Comparison of ENCODE assay signal across 8 mouse cellular contexts in genomic region chr15:96684132-96684830, GRCm38 (mm10). TPM values are rescaled to one million over a fixed set of nuclear protein-coding genes. Genes with fewer than 3 reads are reported as not detected.
DNase-seq lines count a peak whose midpoint lies in the region; ATAC-seq and TF ChIP-seq lines count a peak whose summit lies in the region.

No protein-coding gene starts in this region.

- no peaks in the 10 kb centered on the region for H3K27me3 ChIP-seq in hindbrain, postnatal 0 days (ENCODE audit: insufficient read depth, low read length)
- H3K27me3 ChIP-seq in hindbrain, embryonic 12.5 days: peaks cover 4% of the 10 kb centered on the region; the same call in 1 of the 2 replicates
- peaks cover 3 to 14% of the 10 kb centered on the region in 2 experiments for H3K27me3 ChIP-seq in MEL (ENCODE audit: control insufficient read depth in 1 of 2, insufficient read depth in 2 of 2, low read length in 2 of 2)
- H3K27me3 ChIP-seq in embryonic facial prominence, embryonic 12.5 days: no peaks in the 10 kb centered on the region
- H3K27me3 ChIP-seq in splenic B cell, adult 2 months (ENCODE audit: control insufficient read depth, insufficient read depth, low read length, poor library complexity, severe bottlenecking): no peaks in the 10 kb centered on the region
- H3K27me3 ChIP-seq in midbrain, embryonic 15.5 days (replicated peaks): no peaks in the 10 kb centered on the region

- 48% methylated on average over 11 of the region's 11 CpGs for WGBS in hindbrain, postnatal 0 days
- WGBS in hindbrain, embryonic 12.5 days: 44% methylated on average over 11 of the region's 11 CpGs
- 43% methylated on average over 11 of the region's 11 CpGs for WGBS in embryonic facial prominence, embryonic 12.5 days
- WGBS in midbrain, embryonic 15.5 days: 48% methylated on average over 11 of the region's 11 CpGs

- H3K9ac ChIP-seq in hindbrain, postnatal 0 days (replicated peaks; ENCODE audit: low read length): no peak overlapping the region
- no peak overlapping the region for H3K9ac ChIP-seq in hindbrain, embryonic 12.5 days
- peak overlapping the region; percentile 55 for H3K9ac ChIP-seq in MEL (ENCODE audit: control insufficient read depth, low read depth, low read length, poor library complexity, severe bottlenecking)
- no peak overlapping the region for H3K9ac ChIP-seq in embryonic facial prominence, embryonic 12.5 days
- no peak overlapping the region for H3K9ac ChIP-seq in midbrain, embryonic 15.5 days

- TF ChIP-seq RAD21 in MEL (IDR thresholded peaks at IDR 0.05; ENCODE audit: low read depth, low read length): peak; percentile 39

- no peaks in the 10 kb centered on the region for H3K79me2 ChIP-seq in MEL (ENCODE audit: control insufficient read depth, insufficient read depth, low read length, poor library complexity)

- peak; percentile 28; the same call in 1 of the 2 replicates for TF ChIP-seq CTCF in hindbrain, postnatal 0 days (IDR thresholded peaks at IDR 0.05; ENCODE audit: low read depth)
- peak in 2 of 3 experiments; percentile 28 to 54; a peak in 3 of 6 replicates for TF ChIP-seq CTCF in MEL (IDR thresholded peaks at IDR 0.05 in 2 of 3, conservative IDR thresholded peaks at IDR 0.05 in 1 of 3; ENCODE audit: control insufficient read depth in 1 of 3, insufficient read depth in 1 of 3, low read depth in 2 of 3, low read length in 3 of 3, poor library complexity in 1 of 3, severe bottlenecking in 1 of 3)

- DNase-seq in hindbrain, postnatal 0 days (ENCODE audit: low spot score): peak; percentile 72
- peak; percentile 83 for DNase-seq in MEL (ENCODE audit: low read depth, low spot score)
- DNase-seq in kidney, postnatal 4 days: peak; percentile 72 to 82
- DNase-seq in splenic B cell, adult 2 months (ENCODE audit: low read depth, low spot score): peak; percentile 36

- ATAC-seq in hindbrain, postnatal 0 days: peak; percentile 55; the same call in 1 of the 2 replicates
- no peak for ATAC-seq in hindbrain, embryonic 12.5 days (ENCODE audit: low FRiP score)
- ATAC-seq in embryonic facial prominence, embryonic 12.5 days (ENCODE audit: insufficient number of reproducible peaks, insufficient read depth, low FRiP score, low TSS enrichment): no peak
- ATAC-seq in midbrain, embryonic 15.5 days (replicated peaks): no peak
- no peak for ATAC-seq in monocyte, adult 5-6 weeks (replicated peaks; ENCODE audit: insufficient number of reproducible peaks, low FRiP score, low TSS enrichment, poor library complexity, severe bottlenecking)

- H3K4me2 ChIP-seq in hindbrain, postnatal 0 days (ENCODE audit: low read depth, low read length): 0 out of 2 replicates have a peak overlapping the region, but pooled peaks have one; percentile 5
- no peak overlapping the region for H3K4me2 ChIP-seq in hindbrain, embryonic 12.5 days (replicated peaks)
- 0 out of 2 replicates have a peak overlapping the region, but pooled peaks have one; percentile 9 for H3K4me2 ChIP-seq in embryonic facial prominence, embryonic 12.5 days (replicated peaks)
- H3K4me2 ChIP-seq in midbrain, embryonic 15.5 days: no peak overlapping the region

- peaks cover 15% of the 10 kb centered on the region for H3K36me3 ChIP-seq in hindbrain, postnatal 0 days (ENCODE audit: insufficient read depth, low read length)
- H3K36me3 ChIP-seq in hindbrain, embryonic 12.5 days: peaks cover 20% of the 10 kb centered on the region
- peaks cover 15 to 26% of the 10 kb centered on the region in 2 experiments for H3K36me3 ChIP-seq in MEL (ENCODE audit: control insufficient read depth in 1 of 2, insufficient read depth in 2 of 2, low read length in 2 of 2)
- H3K36me3 ChIP-seq in embryonic facial prominence, embryonic 12.5 days: peaks cover 15% of the 10 kb centered on the region
- peaks cover 9% of the 10 kb centered on the region; the same call in 1 of the 2 replicates for H3K36me3 ChIP-seq in splenic B cell, adult 2 months (ENCODE audit: control insufficient read depth, insufficient read depth, low read length, poor library complexity, severe bottlenecking)
- H3K36me3 ChIP-seq in midbrain, embryonic 15.5 days (replicated peaks): peaks cover 14% of the 10 kb centered on the region; the same call in 1 of the 2 replicates

- peak in 1 of 2 experiments; percentile 12; a peak in 1 of 4 replicates for TF ChIP-seq EP300 in MEL (IDR thresholded peaks at IDR 0.05; ENCODE audit: low read depth in 1 of 2, low read length in 2 of 2)

- no peaks in the 10 kb centered on the region for H3K9me3 ChIP-seq in hindbrain, postnatal 0 days (ENCODE audit: low read length)
- H3K9me3 ChIP-seq in hindbrain, embryonic 12.5 days (replicated peaks): no peaks in the 10 kb centered on the region
- H3K9me3 ChIP-seq in MEL (replicated peaks; ENCODE audit: insufficient read depth, low read length): no peaks in the 10 kb centered on the region
- no peaks in the 10 kb centered on the region for H3K9me3 ChIP-seq in embryonic facial prominence, embryonic 12.5 days
- H3K9me3 ChIP-seq in midbrain, embryonic 15.5 days: no peaks in the 10 kb centered on the region

- TF ChIP-seq POLR2A in MEL (IDR thresholded peaks at IDR 0.05; ENCODE audit: control insufficient read depth in 1 of 2, insufficient read depth in 1 of 2, low read depth in 1 of 2, low read length in 2 of 2, poor library complexity in 1 of 2): peak in 1 of 2 experiments; percentile 40; a peak in 1 of 4 replicates

- H3K4me3 ChIP-seq in hindbrain, postnatal 0 days (ENCODE audit: low read length): no peak overlapping the region
- H3K4me3 ChIP-seq in hindbrain, embryonic 12.5 days: no peak overlapping the region
- peak overlapping the region; percentile 37 to 74 for H3K4me3 ChIP-seq in MEL (ENCODE audit: control insufficient read depth in 1 of 2, insufficient read depth in 1 of 2, low read depth in 2 of 2, low read length in 2 of 2)
- H3K4me3 ChIP-seq in embryonic facial prominence, embryonic 12.5 days: no peak overlapping the region
- H3K4me3 ChIP-seq in midbrain, embryonic 15.5 days: no peak overlapping the region

- H3K27ac ChIP-seq in hindbrain, postnatal 0 days: no peak overlapping the region
- no peak overlapping the region for H3K27ac ChIP-seq in hindbrain, embryonic 12.5 days
- peak overlapping the region; percentile 55 for H3K27ac ChIP-seq in MEL (ENCODE audit: control insufficient read depth, low read depth, low read length)
- no peak overlapping the region for H3K27ac ChIP-seq in embryonic facial prominence, embryonic 12.5 days
- H3K27ac ChIP-seq in midbrain, embryonic 15.5 days: no peak overlapping the region

- H3K4me1 ChIP-seq in hindbrain, postnatal 0 days (ENCODE audit: insufficient read depth, low read length): no peaks in the 10 kb centered on the region
- 0 out of 2 replicates have a peak, but pooled peaks cover 2% of the 10 kb centered on the region for H3K4me1 ChIP-seq in hindbrain, embryonic 12.5 days
- H3K4me1 ChIP-seq in MEL (ENCODE audit: control insufficient read depth in 1 of 2, insufficient read depth in 2 of 2, low read length in 2 of 2): peaks cover 8 to 21% of the 10 kb centered on the region in 2 experiments
- 0 out of 2 replicates have a peak, but pooled peaks cover 4% of the 10 kb centered on the region for H3K4me1 ChIP-seq in embryonic facial prominence, embryonic 12.5 days
- H3K4me1 ChIP-seq in midbrain, embryonic 15.5 days: 0 out of 2 replicates have a peak, but pooled peaks cover 4% of the 10 kb centered on the region

TF ChIP-seq in MEL, 35 proteins besides CTCF, POLR2A, EP300 and RAD21:
- TF ChIP-seq SIN3A (IDR thresholded peaks at IDR 0.05; ENCODE audit: low read length): 0 out of 2 replicates have a peak, but pooled peaks have one; percentile 12
- peak; percentile 63; the same call in 1 of the 2 replicates for TF ChIP-seq ELF1 (IDR thresholded peaks at IDR 0.05; ENCODE audit: low read depth, low read length)
- peak; percentile 39; the same call in 1 of the 2 replicates for TF ChIP-seq MEF2A (IDR thresholded peaks at IDR 0.05; ENCODE audit: extremely low read depth, insufficient replicate concordance, low read depth, low read length, poor library complexity, severe bottlenecking)
- 0 out of 2 replicates have a peak, but pooled peaks have one; percentile 37 for TF ChIP-seq USF1 (IDR thresholded peaks at IDR 0.05; ENCODE audit: low read depth, low read length)
- peak; percentile 61; the same call in 1 of the 2 replicates for TF ChIP-seq MAZ (IDR thresholded peaks at IDR 0.05; ENCODE audit: low read depth, low read length)
- TF ChIP-seq ZMIZ1 (IDR thresholded peaks at IDR 0.05; ENCODE audit: low read depth, low read length): no peak
- TF ChIP-seq TCF12 (IDR thresholded peaks at IDR 0.05; ENCODE audit: low read depth, low read length): 0 out of 2 replicates have a peak, but pooled peaks have one; percentile 8
- TF ChIP-seq NRF1 (IDR thresholded peaks at IDR 0.05; ENCODE audit: insufficient read depth, low read depth, low read length, poor library complexity, severe bottlenecking): no peak
- peak; percentile 60 for TF ChIP-seq CHD2 (IDR thresholded peaks at IDR 0.05; ENCODE audit: low read length)
- peak; percentile 48 for TF ChIP-seq SMC3 (IDR thresholded peaks at IDR 0.05; ENCODE audit: low read depth, low read length)

RNA-seq across cellular contexts. Expression of gene Slc38a2, which starts 15.2 kb away (rescaled TPM):
- total RNA-seq in hindbrain, postnatal 0 days (2014; rRNA removed): 82.1 and 85.3 TPM in 2 replicates
- polyA plus RNA-seq in hindbrain, postnatal 0 days (2015; fragmentation: Nextera tagmentation; extraction: Ambion mirVana): 72.4 and 74.4 TPM in 2 replicates
- polyA plus RNA-seq in hindbrain, embryonic 12.5 days (2016; fragmentation: Nextera tagmentation; extraction: Ambion mirVana): 184 and 192 TPM in 2 replicates
- 80.6 and 150 TPM in 2 replicates for total RNA-seq in MEL (2012; rRNA removed)
- 100 to 1,000 TPM; 177 to 590 TPM for polyA plus RNA-seq in MEL (2012; ENCODE audit: insufficient read depth in 1 of 2, insufficient read length in 2 of 2, low read depth in 1 of 2, low replicate concordance in 2 of 2, missing spikeins in 1 of 2)
- polyA plus RNA-seq in embryonic facial prominence, embryonic 12.5 days (2016; fragmentation: Nextera tagmentation; extraction: Ambion mirVana): 175 and 179 TPM in 2 replicates
- 121 and 125 TPM in 2 replicates for polyA plus RNA-seq in midbrain, embryonic 15.5 days (2015; fragmentation: Nextera tagmentation; extraction: Ambion mirVana)
- total RNA-seq in monocyte, adult 5-6 weeks (2017): 65.4 to 124 TPM (median 68.3 TPM) in 3 replicates

RNA-seq across cellular contexts. Expression of gene Slc38a1, which starts 41.6 kb away (rescaled TPM):
- 82.6 and 89.1 TPM in 2 replicates for total RNA-seq in hindbrain, postnatal 0 days (2014; rRNA removed)
- 109 and 115 TPM in 2 replicates for polyA plus RNA-seq in hindbrain, postnatal 0 days (2015; fragmentation: Nextera tagmentation; extraction: Ambion mirVana)
- 152 and 155 TPM in 2 replicates for polyA plus RNA-seq in hindbrain, embryonic 12.5 days (2016; fragmentation: Nextera tagmentation; extraction: Ambion mirVana)
- total RNA-seq in MEL (2012; rRNA removed): not detected in 2 replicates
- under 1 TPM in 1 of 2 experiments, not detected in 1; 0.03 TPM for polyA plus RNA-seq in MEL (2012; ENCODE audit: insufficient read depth in 1 of 2, insufficient read length in 2 of 2, low read depth in 1 of 2, low replicate concordance in 2 of 2, missing spikeins in 1 of 2)
- polyA plus RNA-seq in embryonic facial prominence, embryonic 12.5 days (2016; fragmentation: Nextera tagmentation; extraction: Ambion mirVana): 89.6 and 93.6 TPM in 2 replicates
- polyA plus RNA-seq in midbrain, embryonic 15.5 days (2015; fragmentation: Nextera tagmentation; extraction: Ambion mirVana): 132 and 144 TPM in 2 replicates
- total RNA-seq in monocyte, adult 5-6 weeks (2017): 60.2 to 115 TPM (median 76.1 TPM) in 3 replicates

Comparison
In these comparisons a context has a peak if more than half of its experiments do, and no peak if none do; other contexts are left out.
1. H3K4me2 ChIP-seq: peak in hindbrain, postnatal 0 days (single experiment) and embryonic facial prominence, embryonic 12.5 days (single experiment); none in hindbrain, embryonic 12.5 days (single experiment) and midbrain, embryonic 15.5 days (single experiment).
2. H3K4me3 ChIP-seq: peak in MEL (2 of 2); none in hindbrain, postnatal 0 days (single experiment), hindbrain, embryonic 12.5 days (single experiment), embryonic facial prominence, embryonic 12.5 days (single experiment) and midbrain, embryonic 15.5 days (single experiment).
3. RNA of gene Slc38a1, which starts 41.6 kb away (polyA plus RNA-seq): 152 to 155 TPM in hindbrain, embryonic 12.5 days, 132 to 144 TPM in midbrain, embryonic 15.5 days, 109 to 115 TPM in hindbrain, postnatal 0 days and 89.6 to 93.6 TPM in embryonic facial prominence, embryonic 12.5 days; 0.03 TPM in MEL; every median in the first group is over 10 times any median in the second.
4. Peak in every context shown above with its lines, with median percentiles within 50 percentile points of each other: DNase-seq.